Mouse (Mus musculus): ENCODE measurements around the gene Cbarp. TPM values are rescaled to one million over a fixed set of nuclear protein-coding genes. Genes with fewer than 3 reads are reported as not detected.

The Cbarp gene
- total and polyA plus RNA-seq, 3 experiments, result 0.19 to 2.4 (median 2.3) TPM

DNA sequence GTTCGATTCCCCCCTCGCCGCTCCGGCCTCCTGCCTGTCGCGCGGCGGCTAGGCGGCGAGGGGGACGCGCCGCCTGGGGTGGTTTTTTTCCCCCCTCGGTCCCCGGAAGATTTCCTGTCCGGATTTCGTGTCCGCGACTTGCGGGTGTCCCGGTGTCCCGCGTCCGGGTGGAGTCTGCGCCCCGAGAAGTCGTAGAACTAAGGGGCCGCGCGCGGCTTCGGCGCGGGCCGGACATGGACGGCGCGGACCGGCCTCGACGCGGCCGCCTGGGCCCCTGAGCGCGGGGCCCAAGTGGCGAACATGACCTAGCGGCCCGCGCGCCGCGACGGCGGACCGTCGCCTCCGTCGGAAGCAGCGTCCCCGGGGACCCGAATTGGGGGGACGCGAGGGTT is 24.7 kb downstream of the Cbarp start:
- H3K4me2 ChIP-seq (ENCODE audit: insufficient read depth, low read depth, poor library complexity, severe bottlenecking), result peak overlapping the region; percentile 83; the same call in 1 of the 2 replicates
- DNase-seq (ENCODE audit: extremely low read depth), result no peak
- H3K9ac ChIP-seq (ENCODE audit: insufficient read depth, low read depth), result peak overlapping the region; percentile 93
- peak; percentile 31; the same call in 1 of the 2 replicates for TF ChIP-seq SIN3A (IDR thresholded peaks at IDR 0.05; ENCODE audit: low read length)
- TF ChIP-seq MXI1 (IDR thresholded peaks at IDR 0.05; ENCODE audit: low read depth, low read length), result peak; percentile 37; the same call in 1 of the 2 replicates
- TF ChIP-seq BHLHE40 (IDR thresholded peaks at IDR 0.05; ENCODE audit: low read depth, low read length), result no peak
- TF ChIP-seq UBTF (IDR thresholded peaks at IDR 0.05; ENCODE audit: low read depth, low read length), result peak; percentile 9; the same call in 1 of the 2 replicates
- H3K36me3 ChIP-seq (replicated peaks in 1 of 2; ENCODE audit: control insufficient read depth in 1 of 2, insufficient read depth in 1 of 2, low read length in 1 of 2), result peaks cover 28 to 36% of the 10 kb centered on the region in 2 experiments
- no peaks in the 10 kb centered on the region for H3K27me3 ChIP-seq (replicated peaks)
- H3K27ac ChIP-seq (ENCODE audit: insufficient read depth, low read depth), result peak overlapping the region; percentile 23; the same call in 1 of the 2 replicates
- peaks cover 20 to 41% of the 10 kb centered on the region in 2 experiments for H3K4me1 ChIP-seq (ENCODE audit: control insufficient read depth in 1 of 2, insufficient read depth in 2 of 2)
- dilution Hi-C loops (cut with MboI; ENCODE audit: extremely low pct_ligation_motif_present, extremely low pct_unique_long_range_greater_than_20kb, low sequenced_read_pairs), result no loop called here
- peaks cover 52% of the 10 kb centered on the region for H3K79me2 ChIP-seq (replicated peaks; ENCODE audit: control insufficient read depth, extremely low read depth, insufficient read depth, poor library complexity, severe bottlenecking)
- peak overlapping the region; percentile 85 to 93 (median 90) for H3K4me3 ChIP-seq (replicated peaks in 1 of 3; ENCODE audit: low read depth in 2 of 3, low read length in 2 of 3, poor library complexity in 1 of 3)
- H3K9me3 ChIP-seq (replicated peaks; ENCODE audit: low read length), result no peaks in the 10 kb centered on the region
- in situ Hi-C loops (cut with MboI; ENCODE audit: low pct_ligation_motif_present, low pct_unique_long_range_greater_than_20kb, low sequenced_read_pairs), result no loop called here

- in situ Hi-C loops (cut with MboI; ENCODE audit: low pct_ligation_motif_present, low pct_unique_long_range_greater_than_20kb, low sequenced_read_pairs), result no loop called here
- peak within 1 kb of the TSS; percentile 54 for H3K27ac ChIP-seq (ENCODE audit: insufficient read depth, low read depth)
- DNase-seq (ENCODE audit: extremely low read depth), result peak; percentile 100
- H3K4me2 ChIP-seq (ENCODE audit: insufficient read depth, low read depth, poor library complexity, severe bottlenecking), result peak within 1 kb of the TSS; percentile 83
- peaks cover 23 to 31% of the 10 kb centered on the region in 2 experiments for H3K36me3 ChIP-seq (replicated peaks in 1 of 2; ENCODE audit: control insufficient read depth in 1 of 2, insufficient read depth in 1 of 2, low read length in 1 of 2)
- H3K4me3 ChIP-seq (replicated peaks in 1 of 3; ENCODE audit: low read depth in 2 of 3, low read length in 2 of 3, poor library complexity in 1 of 3), result peak within 1 kb of the TSS; percentile 90 to 95 (median 93)
- H3K9ac ChIP-seq (ENCODE audit: insufficient read depth, low read depth), result peak within 1 kb of the TSS; percentile 93
- H3K4me1 ChIP-seq (ENCODE audit: control insufficient read depth in 1 of 2, insufficient read depth in 2 of 2), result peaks cover 18 to 36% of the 10 kb centered on the region in 2 experiments
- H3K27me3 ChIP-seq (replicated peaks), result no peaks in the 10 kb centered on the region
- H3K79me2 ChIP-seq (replicated peaks; ENCODE audit: control insufficient read depth, extremely low read depth, insufficient read depth, poor library complexity, severe bottlenecking), result peaks cover 47% of the 10 kb centered on the region
- no peaks in the 10 kb centered on the region for H3K9me3 ChIP-seq (replicated peaks; ENCODE audit: low read length)
- dilution Hi-C loops (cut with MboI; ENCODE audit: extremely low pct_ligation_motif_present, extremely low pct_unique_long_range_greater_than_20kb, low sequenced_read_pairs), result no loop called here
- TF ChIP-seq JUND (conservative IDR thresholded peaks at IDR 0.05; ENCODE audit: low read depth, low read length) (no peak), ELF1 (IDR thresholded peaks at IDR 0.05; ENCODE audit: low read depth, low read length) (no peak; the same call in none of the 2 replicates), UBTF (IDR thresholded peaks at IDR 0.05; ENCODE audit: low read depth, low read length) (peak; percentile 43; the same call in 1 of the 2 replicates), NRF1 (IDR thresholded peaks at IDR 0.05; ENCODE audit: low read depth, low read length) (peak; percentile 66), ZKSCAN1 (IDR thresholded peaks at IDR 0.05; ENCODE audit: borderline replicate concordance, low read depth, low read length) (no peak), MAX (IDR thresholded peaks at IDR 0.05; ENCODE audit: low read length) (peak; percentile 83), USF1 (IDR thresholded peaks at IDR 0.05; ENCODE audit: low read depth, low read length) (no peak), CTCF (conservative IDR thresholded peaks at IDR 0.05 in 1 of 2, IDR thresholded peaks at IDR 0.05 in 1 of 2; ENCODE audit: low read depth in 2 of 2, low read length in 2 of 2) (no peak), ZC3H11A (IDR thresholded peaks at IDR 0.05; ENCODE audit: low read depth, low read length) (no peak), TCF12 (IDR thresholded peaks at IDR 0.05; ENCODE audit: low read depth, low read length) (peak; percentile 95), MYC (IDR thresholded peaks at IDR 0.05; ENCODE audit: low read depth, low read length) (0 out of 2 replicates have a peak, but pooled peaks have one; percentile 32), E2F4 (IDR thresholded peaks at IDR 0.05; ENCODE audit: insufficient replicate concordance, low read depth, low read length) (no peak), MAZ (IDR thresholded peaks at IDR 0.05; ENCODE audit: low read depth, low read length) (no peak), ETS1 (conservative IDR thresholded peaks at IDR 0.05; ENCODE audit: low read depth, low read length) (no peak), KAT2A (IDR thresholded peaks at IDR 0.05; ENCODE audit: insufficient replicate concordance, low read length) (peak; percentile 76; the same call in 1 of the 2 replicates), USF2 (conservative IDR thresholded peaks at IDR 0.05; ENCODE audit: low read depth, low read length) (no peak), POLR2A (IDR thresholded peaks at IDR 0.05; ENCODE audit: low read depth, low read length) (peak; percentile 83), MAFK (IDR thresholded peaks at IDR 0.05; ENCODE audit: insufficient replicate concordance, low read length) (no peak), EP300 (IDR thresholded peaks at IDR 0.05; ENCODE audit: low read length) (no peak), IRF4 (IDR thresholded peaks at IDR 0.05; ENCODE audit: low read depth, low read length) (0 out of 2 replicates have a peak, but pooled peaks have one; percentile 33), MEF2A (IDR thresholded peaks at IDR 0.05; ENCODE audit: borderline replicate concordance, low read depth, low read length) (no peak; the same call in 1 of the 2 replicates), NELFE (IDR thresholded peaks at IDR 0.05; ENCODE audit: low read depth, low read length) (peak; percentile 64), HCFC1 (IDR thresholded peaks at IDR 0.05; ENCODE audit: low read depth, low read length) (peak; percentile 77), CHD2 (IDR thresholded peaks at IDR 0.05; ENCODE audit: low read length) (peak; percentile 92), ZMIZ1 (IDR thresholded peaks at IDR 0.05; ENCODE audit: low read depth, low read length) (peak; percentile 62; the same call in 1 of the 2 replicates), ZNF384 (IDR thresholded peaks at IDR 0.05; ENCODE audit: low read depth, low read length) (no peak), SMC3 (IDR thresholded peaks at IDR 0.05; ENCODE audit: low read depth, low read length) (no peak), CHD1 (IDR thresholded peaks at IDR 0.05; ENCODE audit: low read depth, low read length) (no peak), JUN (IDR thresholded peaks at IDR 0.05; ENCODE audit: insufficient read depth, low read depth, low read length) (no peak)
Measured at GRCm38 (mm10) chr10:80115290-80115943, 25.2 kb downstream of the Cbarp start, which contains the start of gene Stk11. Gene Stk11 (plus strand): TSS chr10:80115803.
